12 mouse cellular contexts compared by ENCODE assay signal in the genomic region with DNA sequence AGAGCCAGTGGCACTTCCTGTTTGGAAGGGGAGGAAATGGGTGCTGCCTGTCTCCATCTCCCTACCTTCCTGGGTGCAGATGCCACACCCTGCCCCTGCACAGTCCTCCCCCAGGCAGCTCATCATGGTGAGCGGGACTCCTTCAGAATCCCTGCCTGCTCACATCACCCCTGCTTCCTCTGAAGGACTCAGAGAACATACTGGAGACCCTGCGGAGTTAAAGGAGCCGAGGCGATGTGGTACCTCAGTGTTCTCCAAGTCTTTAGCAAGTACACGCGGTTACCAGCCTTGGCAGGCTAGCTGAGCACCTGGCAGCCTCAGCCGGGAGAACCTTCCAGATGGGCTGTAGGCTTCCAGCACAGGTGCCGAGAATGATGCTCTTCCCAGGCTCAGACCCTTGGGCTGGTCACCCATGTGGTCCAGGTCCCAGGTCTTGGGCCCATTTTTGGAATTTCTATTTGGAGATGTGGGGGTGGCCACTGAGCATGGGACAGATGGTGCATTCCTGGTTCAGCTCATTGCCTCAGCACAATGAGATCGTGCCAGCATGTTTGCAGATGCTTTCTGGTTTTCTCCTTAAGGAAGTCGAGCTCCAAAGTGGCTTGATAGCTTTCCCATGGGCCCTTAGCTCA. TPM values are rescaled to one million over a fixed set of nuclear protein-coding genes. Genes with fewer than 3 reads are reported as not detected.
DNase-seq lines count a peak whose midpoint lies in the region; ATAC-seq and TF ChIP-seq lines count a peak whose summit lies in the region.
"Had no signal": no experiment of that assay in that cellular context is flagged by ENCODE, and none has a peak within 500 bp of the region (broad histone marks: within the 10 kb centered on the region; RNA-seq: fewer than 3 reads in every experiment).

No protein-coding gene starts in this region.

- H3K9me3 ChIP-seq in forebrain, postnatal 0 days (ENCODE audit: low read length): no peaks in the 10 kb centered on the region
- no peaks in the 10 kb centered on the region for H3K9me3 ChIP-seq in forebrain, embryonic 14.5 days (replicated peaks; ENCODE audit: control insufficient read depth, low read length)
- H3K9me3 ChIP-seq: liver, embryonic 15.5 days; megakaryocyte, embryonic 14.5 days had no signal

- no peak overlapping the region for H3K4me2 ChIP-seq in forebrain, postnatal 0 days (ENCODE audit: low read depth)
- H3K4me2 ChIP-seq in forebrain, embryonic 14.5 days (ENCODE audit: low read length): no peak overlapping the region
- H3K4me2 ChIP-seq: liver, embryonic 15.5 days had no signal

- H3K36me3 ChIP-seq in forebrain, postnatal 0 days (ENCODE audit: insufficient read depth): no peaks in the 10 kb centered on the region; the same call in 1 of the 2 replicates
- no peaks in the 10 kb centered on the region for H3K36me3 ChIP-seq in forebrain, embryonic 14.5 days (ENCODE audit: control insufficient read depth, insufficient read depth, low read length)
- H3K36me3 ChIP-seq: liver, embryonic 15.5 days had no signal

- H3K4me1 ChIP-seq in forebrain, postnatal 0 days (ENCODE audit: insufficient read depth): peaks cover 8% of the 10 kb centered on the region; the same call in 1 of the 2 replicates
- H3K4me1 ChIP-seq in forebrain, embryonic 14.5 days (ENCODE audit: control insufficient read depth, insufficient read depth, low read length): no peaks in the 10 kb centered on the region
- H3K4me1 ChIP-seq: liver, embryonic 15.5 days had no signal

- no peak overlapping the region for H3K4me3 ChIP-seq in forebrain, postnatal 0 days (ENCODE audit: low read depth, low read length)
- no peak overlapping the region for H3K4me3 ChIP-seq in forebrain, embryonic 14.5 days (ENCODE audit: low read depth, low read length)
- H3K4me3 ChIP-seq: liver, embryonic 15.5 days; megakaryocyte, embryonic 14.5 days had no signal

- H3K27me3 ChIP-seq in forebrain, postnatal 0 days (ENCODE audit: insufficient read depth, low read length): no peaks in the 10 kb centered on the region
- H3K27me3 ChIP-seq in forebrain, embryonic 14.5 days (replicated peaks; ENCODE audit: control insufficient read depth, insufficient read depth, low read length): no peaks in the 10 kb centered on the region
- H3K27me3 ChIP-seq: liver, embryonic 15.5 days had no signal

- 64% methylated on average over 10 of the region's 10 CpGs for WGBS in forebrain, postnatal 0 days
- 80% methylated on average over 10 of the region's 10 CpGs for WGBS in forebrain, embryonic 14.5 days

- TF ChIP-seq CTCF in forebrain, postnatal 0 days (IDR thresholded peaks at IDR 0.05; ENCODE audit: low read depth): no peak

- no peak overlapping the region for H3K27ac ChIP-seq in forebrain, postnatal 0 days (ENCODE audit: low read depth, low read length)
- H3K27ac ChIP-seq in forebrain, embryonic 14.5 days (ENCODE audit: low read depth, low read length): no peak overlapping the region
- H3K27ac ChIP-seq: liver, embryonic 15.5 days had no signal

- no peak for ATAC-seq in forebrain, postnatal 0 days
- ATAC-seq in forebrain, embryonic 14.5 days: no peak

- no peak overlapping the region for H3K9ac ChIP-seq in forebrain, postnatal 0 days
- H3K9ac ChIP-seq in forebrain, embryonic 14.5 days (ENCODE audit: low read length): no peak overlapping the region
- H3K9ac ChIP-seq: liver, embryonic 15.5 days had no signal

- peak; percentile 26 for DNase-seq in forebrain, postnatal 0 days
- no peak for DNase-seq in forebrain, embryonic 14.5 days (ENCODE audit: low spot score)
- peak; percentile 38 for DNase-seq in lung, postnatal 36 days
- DNase-seq in lung, adult 18-20 months: no peak
- DNase-seq in layer of hippocampus, adult 8-10 months (ENCODE audit: low spot score in 2 of 2): peak; percentile 72 to 76
- DNase-seq in right cerebral cortex, postnatal 25 days: peak; percentile 82
- no peak for DNase-seq in spleen, postnatal 14 days (ENCODE audit: low spot score in 2 of 2)
- no peak for DNase-seq in adipocyte (ENCODE audit: low spot score)
- DNase-seq: heart, postnatal 14 days; kidney, adult 18-20 months had no signal

RNA-seq across cellular contexts. Expression of gene Mapt, which starts 23.3 kb away (rescaled TPM):
- 582 and 641 TPM in 2 replicates for total RNA-seq in forebrain, postnatal 0 days (2014; rRNA removed)
- polyA plus RNA-seq in forebrain, postnatal 0 days (2015; fragmentation: Nextera tagmentation; extraction: Ambion mirVana): 985 and 1,388 TPM in 2 replicates
- 354 and 601 TPM in 2 replicates for polyA plus RNA-seq in forebrain, embryonic 14.5 days (2014; fragmentation: Nextera tagmentation; extraction: Ambion mirVana)
- 100 to 1,000 TPM; 300 to 367 (median 345) TPM for total RNA-seq in layer of hippocampus, adult 8-10 months (2022)

Comparison
In these comparisons a context has a peak if more than half of its experiments do, and no peak if none do; other contexts are left out.
1. DNase-seq: peak in forebrain, postnatal 0 days (single experiment), lung, postnatal 36 days (single experiment), layer of hippocampus, adult 8-10 months (2 of 2) and right cerebral cortex, postnatal 25 days (single experiment); none in forebrain, embryonic 14.5 days (single experiment), lung, adult 18-20 months (0 of 2), spleen, postnatal 14 days (0 of 2) and adipocyte (single experiment).